ENCODE assay signal across 8 mouse cellular contexts in genomic region chr7:34812531-34813111, GRCm38 (mm10). TPM values are rescaled to one million over a fixed set of nuclear protein-coding genes. Genes with fewer than 3 reads are reported as not detected.
A peak's percentile ranks its signal among the peaks of the same experiment; 100 is the strongest.
DNase-seq lines count a peak whose midpoint lies in the region; ATAC-seq and TF ChIP-seq lines count a peak whose summit lies in the region.

TSS of gene Chst8 (minus strand) at chr7:34812711.

- peaks cover 18% of the 10 kb centered on the region for H3K27me3 ChIP-seq in hindbrain, postnatal 0 days (ENCODE audit: insufficient read depth, low read length)

- H3K36me3 ChIP-seq in hindbrain, postnatal 0 days (ENCODE audit: insufficient read depth, low read length): no peaks in the 10 kb centered on the region

- no peak within 1 kb of the TSS for H3K27ac ChIP-seq in cortical plate, adult 2 months (ENCODE audit: insufficient read depth, low read length)
- no peak within 1 kb of the TSS for H3K27ac ChIP-seq in hindbrain, postnatal 0 days

- peak within 1 kb of the TSS; percentile 64 for H3K4me3 ChIP-seq in cortical plate, adult 2 months (ENCODE audit: insufficient read depth, low read length)
- H3K4me3 ChIP-seq in hindbrain, postnatal 0 days (ENCODE audit: low read length): peak within 1 kb of the TSS; percentile 62

- peak; percentile 87 for DNase-seq in adrenal gland, adult 8-10 months
- peak; percentile 86 for DNase-seq in gastrocnemius, postnatal 14 days
- peak; percentile 76 for DNase-seq in hindbrain, postnatal 0 days (ENCODE audit: low spot score)
- peak; percentile 72 to 80 for DNase-seq in left cerebral cortex, adult 18-20 months (ENCODE audit: low spot score in 2 of 2)
- DNase-seq in lung, postnatal 10 days: peak; percentile 87
- peak; percentile 71 for DNase-seq in retina, postnatal 7 days (ENCODE audit: low read depth, low spot score)
- DNase-seq in T-cell, adult 2 months (ENCODE audit: low spot score): no peak

- H3K4me2 ChIP-seq in hindbrain, postnatal 0 days (ENCODE audit: low read depth, low read length): peak within 1 kb of the TSS; percentile 91

- intact Hi-C loops in gastrocnemius, postnatal 14 days (cut with DNase I; ENCODE audit: low total_unique reads): loop anchor here (10.0 kb wide), 1 partner anchor 362 kb away; no protein-coding TSS in a partner anchor

- no peaks in the 10 kb centered on the region for H3K4me1 ChIP-seq in cortical plate, adult 2 months (ENCODE audit: control insufficient read depth, insufficient read depth, low read length)
- no peaks in the 10 kb centered on the region; the same call in 1 of the 2 replicates for H3K4me1 ChIP-seq in hindbrain, postnatal 0 days (ENCODE audit: insufficient read depth, low read length)

- TF ChIP-seq CTCF in cortical plate, adult 2 months (IDR thresholded peaks at IDR 0.05; ENCODE audit: extremely low read depth, insufficient read depth, low read length): no peak
- peak; percentile 17; the same call in 1 of the 2 replicates for TF ChIP-seq CTCF in hindbrain, postnatal 0 days (IDR thresholded peaks at IDR 0.05; ENCODE audit: low read depth)

- peak; percentile 78 for ATAC-seq in hindbrain, postnatal 0 days

- H3K9me3 ChIP-seq in hindbrain, postnatal 0 days (ENCODE audit: low read length): no peaks in the 10 kb centered on the region

- H3K9ac ChIP-seq in hindbrain, postnatal 0 days (replicated peaks; ENCODE audit: low read length): peak within 1 kb of the TSS; percentile 55

- 1% methylated on average over 60 of the region's 65 CpGs for WGBS in hindbrain, postnatal 0 days

- peak; percentile 65; the same call in 1 of the 2 replicates for TF ChIP-seq POLR2A in cortical plate, adult 2 months (IDR thresholded peaks at IDR 0.05; ENCODE audit: extremely low read depth, insufficient read depth, low read length)

RNA-seq across cellular contexts. Expression of gene Chst8, which starts in this region (rescaled TPM):
- 10 to 100 TPM in 3 of 4 experiments, 1 to 10 TPM in 1; 7.1 to 29.9 (median 13.8) TPM for total RNA-seq in adrenal gland, adult 8-10 months (2022)
- polyA plus RNA-seq in cortical plate, adult 2 months (2012; rRNA removed): 11.9 and 12.0 TPM in 2 replicates
- total RNA-seq in gastrocnemius, postnatal 14 days (2021): under 1 TPM; 0.13 to 0.66 TPM
- total RNA-seq in hindbrain, postnatal 0 days (2014; rRNA removed): 27.8 and 38.6 TPM in 2 replicates
- polyA plus RNA-seq in hindbrain, postnatal 0 days (2015; fragmentation: Nextera tagmentation; extraction: Ambion mirVana): 9.8 and 10.0 TPM in 2 replicates
- 10 to 100 TPM; 22.4 to 27.9 TPM for total RNA-seq in left cerebral cortex, adult 18-20 months (2021)

Comparison
In these comparisons a context has a peak if more than half of its experiments do, and no peak if none do; other contexts are left out.
1. RNA of gene Chst8 (total RNA-seq): 22.4 to 27.9 TPM in left cerebral cortex, adult 18-20 months, 27.8 to 38.6 TPM in hindbrain, postnatal 0 days and 7.1 to 29.9 TPM in adrenal gland, adult 8-10 months; 0.13 to 0.66 TPM in gastrocnemius, postnatal 14 days; every median in the first group is over 4 times any median in the second.
2. Peak in DNase-seq in gastrocnemius, postnatal 14 days; RNA of the gene not detected or under 1 TPM.